Comparison of ENCODE assay signal across 9 mouse cellular contexts in genomic region chr15:31627277-31628154, GRCm38 (mm10). TPM values are rescaled to one million over a fixed set of nuclear protein-coding genes. Genes with fewer than 3 reads are reported as not detected.
DNase-seq lines count a peak whose midpoint lies in the region; ATAC-seq and TF ChIP-seq lines count a peak whose summit lies in the region.
"Had no signal": no experiment of that assay in that cellular context is flagged by ENCODE, and none has a peak within 500 bp of the region (broad histone marks: within the 10 kb centered on the region; RNA-seq: fewer than 3 reads in every experiment).

No protein-coding gene starts in this region.

- DNase-seq in heart, adult 11 months = no peak
- DNase-seq in forebrain, postnatal 0 days = peak; percentile 55
- no peak for DNase-seq in liver, postnatal 0 days
- no peak for DNase-seq in right cerebral cortex, postnatal 10 days (ENCODE audit: low spot score in 2 of 2)

- no peaks in the 10 kb centered on the region for H3K27me3 ChIP-seq in heart, embryonic 11.5 days (ENCODE audit: control insufficient read depth, insufficient read depth, low read length)
- no peaks in the 10 kb centered on the region for H3K27me3 ChIP-seq in forebrain, postnatal 0 days (ENCODE audit: insufficient read depth, low read length)
- H3K27me3 ChIP-seq in liver, postnatal 0 days (ENCODE audit: insufficient read depth, low read length) = no peaks in the 10 kb centered on the region

- H3K27ac ChIP-seq in heart, embryonic 11.5 days (ENCODE audit: low read depth, low read length) = 0 out of 2 replicates have a peak overlapping the region, but pooled peaks have one; percentile 25
- H3K27ac ChIP-seq in bone marrow macrophage, adult 2 months (ENCODE audit: insufficient read depth, low read depth, low read length) = peak overlapping the region; percentile 85
- H3K27ac ChIP-seq in forebrain, postnatal 0 days (ENCODE audit: low read depth, low read length) = peak overlapping the region; percentile 24; the same call in 1 of the 2 replicates
- H3K27ac ChIP-seq in liver, postnatal 0 days (ENCODE audit: low read depth) = peak overlapping the region; percentile 17; the same call in 1 of the 2 replicates

- TF ChIP-seq CTCF in bone marrow macrophage, adult 2 months (IDR thresholded peaks at IDR 0.05; ENCODE audit: low read depth, low read length) = no peak
- no peak for TF ChIP-seq CTCF in forebrain, postnatal 0 days (IDR thresholded peaks at IDR 0.05; ENCODE audit: low read depth)
- no peak for TF ChIP-seq CTCF in liver, postnatal 0 days (IDR thresholded peaks at IDR 0.05; ENCODE audit: low read depth)

- no peaks in the 10 kb centered on the region for H3K36me3 ChIP-seq in heart, embryonic 11.5 days (ENCODE audit: control insufficient read depth, insufficient read depth, low read length)
- H3K36me3 ChIP-seq in forebrain, postnatal 0 days (ENCODE audit: insufficient read depth) = no peaks in the 10 kb centered on the region
- no peaks in the 10 kb centered on the region for H3K36me3 ChIP-seq in liver, postnatal 0 days (replicated peaks; ENCODE audit: insufficient read depth, low read length)

- TF ChIP-seq POLR2A in bone marrow macrophage, adult 2 months (IDR thresholded peaks at IDR 0.05; ENCODE audit: borderline replicate concordance, low read depth, low read length) = no peak

- no peaks in the 10 kb centered on the region for H3K9me3 ChIP-seq in heart, embryonic 11.5 days (replicated peaks; ENCODE audit: control insufficient read depth, low read length)
- H3K9me3 ChIP-seq in forebrain, postnatal 0 days (ENCODE audit: low read length) = no peaks in the 10 kb centered on the region
- peaks cover 3% of the 10 kb centered on the region; the same call in 1 of the 2 replicates for H3K9me3 ChIP-seq in liver, postnatal 0 days (ENCODE audit: low read length)

- 0 out of 2 replicates have a peak overlapping the region, but pooled peaks have one; percentile 3 for H3K4me2 ChIP-seq in heart, embryonic 11.5 days
- H3K4me2 ChIP-seq in forebrain, postnatal 0 days (ENCODE audit: low read depth) = no peak overlapping the region
- no peak overlapping the region for H3K4me2 ChIP-seq in liver, postnatal 0 days (ENCODE audit: low read depth, low read length)

- no peak overlapping the region for H3K4me3 ChIP-seq in heart, embryonic 11.5 days (ENCODE audit: low read depth, low read length)
- H3K4me3 ChIP-seq in bone marrow macrophage, adult 2 months (ENCODE audit: insufficient read depth, low read length) = peak overlapping the region; percentile 24; the same call in 1 of the 2 replicates
- H3K4me3 ChIP-seq in forebrain, postnatal 0 days (ENCODE audit: low read depth, low read length) = no peak overlapping the region
- H3K4me3 ChIP-seq in liver, postnatal 0 days (ENCODE audit: low read depth, low read length) = no peak overlapping the region

- no peaks in the 10 kb centered on the region for H3K4me1 ChIP-seq in heart, embryonic 11.5 days (ENCODE audit: control insufficient read depth, insufficient read depth, low read length)
- peaks cover 10% of the 10 kb centered on the region for H3K4me1 ChIP-seq in bone marrow macrophage, adult 2 months (ENCODE audit: control insufficient read depth, insufficient read depth, low read length)
- peaks cover 12% of the 10 kb centered on the region; the same call in 1 of the 2 replicates for H3K4me1 ChIP-seq in forebrain, postnatal 0 days (ENCODE audit: insufficient read depth)
- no peaks in the 10 kb centered on the region for H3K4me1 ChIP-seq in liver, postnatal 0 days (ENCODE audit: insufficient read depth)

- TF ChIP-seq EP300 in liver, postnatal 0 days (IDR thresholded peaks at IDR 0.05; ENCODE audit: low read depth) = no peak

- 41% methylated on average over 12 of the region's 12 CpGs for WGBS in heart, embryonic 11.5 days (ENCODE audit: insufficient replicate concordance)
- WGBS in forebrain, postnatal 0 days = 18% methylated on average over 12 of the region's 12 CpGs
- 55% methylated on average over 12 of the region's 12 CpGs for WGBS in liver, postnatal 0 days (ENCODE audit: insufficient replicate concordance)

- no peak overlapping the region for H3K9ac ChIP-seq in heart, embryonic 11.5 days (ENCODE audit: low read depth, low read length)
- no peak overlapping the region for H3K9ac ChIP-seq in forebrain, postnatal 0 days
- no peak overlapping the region for H3K9ac ChIP-seq in liver, postnatal 0 days (replicated peaks)

- no peak for ATAC-seq in heart, embryonic 11.5 days (replicated peaks; ENCODE audit: insufficient number of reproducible peaks, low FRiP score, low TSS enrichment)
- peak; percentile 67 for ATAC-seq in forebrain, postnatal 0 days
- ATAC-seq in liver, postnatal 0 days = 0 out of 2 replicates have a peak, but pooled peaks have one; percentile 21
- ATAC-seq in erythroid progenitor cell, adult 5-6 weeks (replicated peaks; ENCODE audit: low FRiP score, poor library complexity, severe bottlenecking) = no peak
- no peak for ATAC-seq in cerebellum, adult (ENCODE audit: insufficient number of reproducible peaks, low FRiP score, low TSS enrichment)
- ATAC-seq: inflammation-experienced regulatory T-cells, adult 6 months had no signal

RNA-seq across cellular contexts. Expression of gene Fam173b, which starts 25.9 kb away (rescaled TPM):
- polyA plus RNA-seq in heart, embryonic 11.5 days (2014; fragmentation: Nextera tagmentation; extraction: Ambion mirVana) = 13.3 and 16.1 TPM in 2 replicates
- polyA plus RNA-seq in bone marrow macrophage, adult 2 months (2012; ENCODE audit: insufficient read depth, insufficient read length, missing spikeins) = 14.4 and 17.3 TPM in 2 replicates
- total RNA-seq in forebrain, postnatal 0 days (2014; rRNA removed) = 10.7 and 16.5 TPM in 2 replicates
- polyA plus RNA-seq in forebrain, postnatal 0 days (2015; fragmentation: Nextera tagmentation; extraction: Ambion mirVana) = 6.6 and 7.0 TPM in 2 replicates
- polyA plus RNA-seq in liver, postnatal 0 days (2015; fragmentation: Nextera tagmentation; extraction: Ambion mirVana) = 9.3 and 12.1 TPM in 2 replicates
- 5.0 and 12.6 TPM in 2 replicates for total RNA-seq in erythroid progenitor cell, adult 5-6 weeks (2015; ENCODE audit: low replicate concordance)
- 2.5 and 6.8 TPM in 2 replicates for total RNA-seq in erythroid progenitor cell, adult 5-6 weeks (2017; ENCODE audit: low replicate concordance)

RNA-seq across cellular contexts. Expression of gene Cct5, which starts 25.9 kb away (rescaled TPM):
- 455 and 458 TPM in 2 replicates for polyA plus RNA-seq in heart, embryonic 11.5 days (2014; fragmentation: Nextera tagmentation; extraction: Ambion mirVana)
- polyA plus RNA-seq in bone marrow macrophage, adult 2 months (2012; ENCODE audit: insufficient read depth, insufficient read length, missing spikeins) = 135 and 148 TPM in 2 replicates
- 409 and 464 TPM in 2 replicates for total RNA-seq in forebrain, postnatal 0 days (2014; rRNA removed)
- polyA plus RNA-seq in forebrain, postnatal 0 days (2015; fragmentation: Nextera tagmentation; extraction: Ambion mirVana) = 473 and 554 TPM in 2 replicates
- polyA plus RNA-seq in liver, postnatal 0 days (2015; fragmentation: Nextera tagmentation; extraction: Ambion mirVana) = 164 and 168 TPM in 2 replicates
- 149 and 170 TPM in 2 replicates for total RNA-seq in erythroid progenitor cell, adult 5-6 weeks (2015; ENCODE audit: low replicate concordance)
- 85.0 and 107 TPM in 2 replicates for total RNA-seq in erythroid progenitor cell, adult 5-6 weeks (2017; ENCODE audit: low replicate concordance)

Comparison
In these comparisons a context has a peak if more than half of its experiments do, and no peak if none do; other contexts are left out.
1. ATAC-seq: peak in forebrain, postnatal 0 days (single experiment) and liver, postnatal 0 days (single experiment); none in heart, embryonic 11.5 days (single experiment), erythroid progenitor cell, adult 5-6 weeks (single experiment) and cerebellum, adult (single experiment).
2. H3K27ac ChIP-seq: peak in every context shown above with its lines; median percentile 85 in bone marrow macrophage, adult 2 months; 25 in heart, embryonic 11.5 days; 24 in forebrain, postnatal 0 days; 17 in liver, postnatal 0 days.